Mouse (Mus musculus): ENCODE results near the gene Ddb2.

Gene Ddb2

GRCm38 (mm10) chr2:91236601-91237510 lies at the start of gene Ddb2:
TSS of gene Ddb2 (minus strand) at chr2:91236982.
- peak; percentile 96 for DNase-seq

GRCm38 (mm10) chr2:91285885-91286505 lies 49.2 kb upstream of the Ddb2 start:
- peak; percentile 91 for DNase-seq

- peak; percentile 62 for DNase-seq
Measured at GRCm38 (mm10) chr2:91284375-91285199, 47.8 kb upstream of the Ddb2 start.

GRCm38 (mm10) chr2:91283972-91284371 lies 47.2 kb upstream of the Ddb2 start:
- DNase-seq = no peak

- no peak for DNase-seq
Measured at GRCm38 (mm10) chr2:91281366-91281765, 44.6 kb upstream of the Ddb2 start.

- DNase-seq = no peak
Measured at GRCm38 (mm10) chr2:91279372-91279755, 42.6 kb upstream of the Ddb2 start.

GRCm38 (mm10) chr2:91278749-91279371 lies 42.1 kb upstream of the Ddb2 start:
- peak; percentile 74 for DNase-seq

GRCm38 (mm10) chr2:91269687-91270133 lies 32.9 kb upstream of the Ddb2 start:
- DNase-seq = no peak

GRCm38 (mm10) chr2:91268706-91269105 lies 31.9 kb upstream of the Ddb2 start:
- no peak for DNase-seq

- no peak for DNase-seq
Measured at GRCm38 (mm10) chr2:91268042-91268441, 31.3 kb upstream of the Ddb2 start.

GRCm38 (mm10) chr2:91264711-91265681 lies 28.2 kb upstream of the Ddb2 start, which contains the start of gene Arfgap2:
TSS of gene Arfgap2 (plus strand) at chr2:91264974.
- DNase-seq = peak; percentile 96

- no peak for DNase-seq
Measured at GRCm38 (mm10) chr2:91263692-91264660, 27.2 kb upstream of the Ddb2 start.

- DNase-seq = no peak
Measured at GRCm38 (mm10) chr2:91259493-91259892, 22.7 kb upstream of the Ddb2 start.

- no peak for DNase-seq
Measured at GRCm38 (mm10) chr2:91258830-91259229, 22.0 kb upstream of the Ddb2 start.

GRCm38 (mm10) chr2:91258054-91258453 lies 21.3 kb upstream of the Ddb2 start:
- no peak for DNase-seq

GRCm38 (mm10) chr2:91257126-91257980 lies 20.6 kb upstream of the Ddb2 start:
- no peak for DNase-seq

GRCm38 (mm10) chr2:91256256-91257125 lies 19.7 kb upstream of the Ddb2 start:
- DNase-seq = peak; percentile 61

- DNase-seq = no peak
Measured at GRCm38 (mm10) chr2:91255661-91256150, 18.9 kb upstream of the Ddb2 start, which contains the start of gene Pacsin3. TSS of gene Pacsin3 (plus strand) at chr2:91255954.

All from lung, postnatal 14 days (tissue).